ENCODE assay signal across 8 mouse cellular contexts in the genomic region with DNA sequence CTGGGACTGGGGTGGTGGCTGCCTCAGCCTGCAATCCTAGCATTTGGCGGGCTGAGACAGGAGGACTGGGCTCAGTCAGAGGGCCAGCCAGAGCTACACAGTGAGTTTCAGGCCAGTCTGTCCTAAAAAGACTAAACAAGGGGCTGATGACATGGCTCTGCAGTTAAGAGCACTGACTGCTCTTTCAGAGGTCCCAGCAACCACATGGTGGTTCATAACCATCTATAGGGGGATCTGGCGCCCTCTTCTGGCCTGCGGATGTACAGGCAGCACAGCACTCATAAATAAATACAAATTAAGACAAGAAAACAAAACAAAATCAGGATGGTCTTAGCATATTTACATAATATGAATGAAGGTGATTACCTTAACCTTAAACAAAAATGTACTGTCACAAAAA. TPM values are rescaled to one million over a fixed set of nuclear protein-coding genes. Genes with fewer than 3 reads are reported as not detected.
A peak's percentile ranks its signal among the peaks of the same experiment; 100 is the strongest.
DNase-seq lines count a peak whose midpoint lies in the region; ATAC-seq and TF ChIP-seq lines count a peak whose summit lies in the region.

No protein-coding gene starts in this region.

- TF ChIP-seq CTCF in liver, embryonic 14.5 days (IDR thresholded peaks at IDR 0.05; ENCODE audit: low read depth), result peak; percentile 95

- no peak overlapping the region; the same call in 1 of the 2 replicates for H3K27ac ChIP-seq in liver, embryonic 14.5 days

- peak overlapping the region; percentile 99 for H3K4me2 ChIP-seq in liver, embryonic 14.5 days (ENCODE audit: low read depth)

- DNase-seq in urinary bladder, postnatal 14 days (ENCODE audit: low spot score), result peak; percentile 77
- no peak for DNase-seq in urinary bladder, adult 2 months (ENCODE audit: low spot score)
- peak; percentile 73 to 87 for DNase-seq in cerebellum, postnatal 14 days
- DNase-seq in frontal cortex, postnatal 36 days (ENCODE audit: low spot score in 2 of 2), result peak; percentile 42 to 57
- DNase-seq in kidney, adult 11 months, result peak; percentile 58
- peak; percentile 67 to 70 (median 68) for DNase-seq in liver, embryonic 14.5 days (ENCODE audit: low read depth in 3 of 3, low spot score in 3 of 3)
- DNase-seq in natural killer cell, adult 2 months (ENCODE audit: low spot score in 2 of 2), result peak; percentile 71 to 85
- DNase-seq in testis, postnatal 14 days (ENCODE audit: low spot score), result peak; percentile 55

- H3K9me3 ChIP-seq in liver, embryonic 14.5 days (ENCODE audit: control insufficient read depth, low read length), result no peaks in the 10 kb centered on the region

- no peaks in the 10 kb centered on the region for H3K27me3 ChIP-seq in liver, embryonic 14.5 days (ENCODE audit: control insufficient read depth, insufficient read depth, low read length)

- H3K9ac ChIP-seq in liver, embryonic 14.5 days (replicated peaks), result peak overlapping the region; percentile 91

- peak overlapping the region; percentile 11 to 99; a peak in 3 of 4 replicates for H3K4me3 ChIP-seq in liver, embryonic 14.5 days (ENCODE audit: insufficient read depth in 1 of 2, low read depth in 2 of 2, low read length in 2 of 2)

- WGBS in liver, embryonic 14.5 days (ENCODE audit: insufficient replicate concordance), result 26% methylated on average over 3 of the region's 3 CpGs

- no peak; the same call in 1 of the 2 replicates for TF ChIP-seq EP300 in liver, embryonic 14.5 days (IDR thresholded peaks at IDR 0.05; ENCODE audit: low read depth)

- peaks cover 28 to 37% of the 10 kb centered on the region in 2 experiments for H3K4me1 ChIP-seq in liver, embryonic 14.5 days (replicated peaks; ENCODE audit: control insufficient read depth in 2 of 2, insufficient read depth in 2 of 2, low read length in 1 of 2)

- ATAC-seq in liver, embryonic 14.5 days (ENCODE audit: insufficient read depth), result no peak

- peaks cover 25% of the 10 kb centered on the region for H3K36me3 ChIP-seq in liver, embryonic 14.5 days (replicated peaks; ENCODE audit: control insufficient read depth, insufficient read depth, low read depth)

RNA-seq across cellular contexts. Expression of a gene that starts 1.4 kb away (rescaled TPM):
- 167 and 192 TPM in 2 replicates for polyA plus RNA-seq in urinary bladder, adult 2 months (2012; rRNA removed)
- 44.2 and 50.8 TPM in 2 replicates for polyA plus RNA-seq in liver, embryonic 14.5 days (2012; rRNA removed)
- 59.5 and 65.1 TPM in 2 replicates for polyA plus RNA-seq in liver, embryonic 14.5 days (2014; fragmentation: Nextera tagmentation; extraction: Ambion mirVana)

RNA-seq across cellular contexts. Expression of a gene that starts 10.0 kb away (rescaled TPM):
- 580 and 969 TPM in 2 replicates for polyA plus RNA-seq in urinary bladder, adult 2 months (2012; rRNA removed)
- 228 and 239 TPM in 2 replicates for polyA plus RNA-seq in liver, embryonic 14.5 days (2012; rRNA removed)
- 151 and 161 TPM in 2 replicates for polyA plus RNA-seq in liver, embryonic 14.5 days (2014; fragmentation: Nextera tagmentation; extraction: Ambion mirVana)

RNA-seq across cellular contexts. Expression of a gene that starts 17.3 kb away (rescaled TPM):
- 98.8 and 107 TPM in 2 replicates for polyA plus RNA-seq in urinary bladder, adult 2 months (2012; rRNA removed)
- polyA plus RNA-seq in liver, embryonic 14.5 days (2012; rRNA removed), result 21.9 and 42.9 TPM in 2 replicates
- 52.6 and 56.0 TPM in 2 replicates for polyA plus RNA-seq in liver, embryonic 14.5 days (2014; fragmentation: Nextera tagmentation; extraction: Ambion mirVana)

RNA-seq across cellular contexts. Expression of a gene that starts 49.1 kb away (rescaled TPM):
- polyA plus RNA-seq in urinary bladder, adult 2 months (2012; rRNA removed), result 0.15 and 0.48 TPM in 2 replicates
- polyA plus RNA-seq in liver, embryonic 14.5 days (2012; rRNA removed), result 260 and 298 TPM in 2 replicates
- polyA plus RNA-seq in liver, embryonic 14.5 days (2014; fragmentation: Nextera tagmentation; extraction: Ambion mirVana), result 576 and 578 TPM in 2 replicates
